Mouse (Mus musculus) left cerebral cortex, postnatal 10 days (tissue): ENCODE results near the gene Ndufa6. TPM values are rescaled to one million over a fixed set of nuclear protein-coding genes. Genes with fewer than 3 reads are reported as not detected.

Experiments used
- microRNA-seq: library from miRNA; unstranded; fragments of <30 nt; microRNA quantifications from one replicate; pipeline ENCODE4 v1.2.0, GENCODE M21; 2022
- total RNA-seq, 2 experiments: library from RNA; stranded (reverse); gene quantifications; 2 replicates each; pipeline ENCODE4 v1.2.3; 2021

Gene Ndufa6
- total RNA-seq, 2 experiments from 2014 or later: 167 to 200 TPM

Small RNA genes lying within 50 kb of the gene (microRNA-seq; reads per million reads assigned to microRNA genes)
- not detected for gene Mir7684

Other genes starting within 250 kb of the Ndufa6 start
- 10 to 100 TPM in 1 of 2 experiments, 1 to 10 TPM in 1; 7.4 to 10.2 TPM for gene Ccdc134, start 226.4 kb downstream of the Ndufa6 start, total RNA-seq
- 100 to 1,000 TPM; 202 to 204 TPM for gene Srebf2, start 207.1 kb downstream of the Ndufa6 start, total RNA-seq
- 1 to 10 TPM; 3.1 to 3.5 TPM for gene Shisa8, start 141.5 kb downstream of the Ndufa6 start, total RNA-seq
- under 1 TPM; 0.30 to 0.73 TPM for gene Tnfrsf13c, start 130.0 kb downstream of the Ndufa6 start, total RNA-seq
- 1 to 10 TPM; 4.5 to 4.8 TPM for gene Cenpm, start 109.6 kb downstream of the Ndufa6 start, total RNA-seq
- gene 1500009C09Rik, start 101.9 kb downstream of the Ndufa6 start, total RNA-seq: 10 to 100 TPM; 83.1 to 87.6 TPM
- 100 to 1,000 TPM; 512 to 519 TPM for gene Sept3, start 79.4 kb downstream of the Ndufa6 start, total RNA-seq
- not detected for gene Wbp2nl, start 55.4 kb downstream of the Ndufa6 start, total RNA-seq
- 10 to 100 TPM; 34.5 to 41.0 TPM for gene Naga, start 15.4 kb downstream of the Ndufa6 start, total RNA-seq
- gene Pheta2, start 15.4 kb downstream of the Ndufa6 start, total RNA-seq: 1 to 10 TPM in 1 of 2 experiments, under 1 TPM in 1; 0.69 to 2.4 TPM
- gene Smdt1, start 15.4 kb downstream of the Ndufa6 start, total RNA-seq: 100 to 1,000 TPM; 130 to 139 TPM
- gene Cyp2d22, start 25.9 kb upstream of the Ndufa6 start, total RNA-seq: 10 to 100 TPM; 10.7 to 11.5 TPM
- gene Cyp2d11, start 39.7 kb upstream of the Ndufa6 start, total RNA-seq: not detected
- not detected for gene Cyp2d10, start 52.9 kb upstream of the Ndufa6 start, total RNA-seq
- not detected for gene Cyp2d9, start 79.1 kb upstream of the Ndufa6 start, total RNA-seq
- gene Cyp2d12, start 200.8 kb upstream of the Ndufa6 start, total RNA-seq: not detected